Mouse (Mus musculus): ENCODE measurements around the gene Shtn1.

The Shtn1 gene

DNA sequence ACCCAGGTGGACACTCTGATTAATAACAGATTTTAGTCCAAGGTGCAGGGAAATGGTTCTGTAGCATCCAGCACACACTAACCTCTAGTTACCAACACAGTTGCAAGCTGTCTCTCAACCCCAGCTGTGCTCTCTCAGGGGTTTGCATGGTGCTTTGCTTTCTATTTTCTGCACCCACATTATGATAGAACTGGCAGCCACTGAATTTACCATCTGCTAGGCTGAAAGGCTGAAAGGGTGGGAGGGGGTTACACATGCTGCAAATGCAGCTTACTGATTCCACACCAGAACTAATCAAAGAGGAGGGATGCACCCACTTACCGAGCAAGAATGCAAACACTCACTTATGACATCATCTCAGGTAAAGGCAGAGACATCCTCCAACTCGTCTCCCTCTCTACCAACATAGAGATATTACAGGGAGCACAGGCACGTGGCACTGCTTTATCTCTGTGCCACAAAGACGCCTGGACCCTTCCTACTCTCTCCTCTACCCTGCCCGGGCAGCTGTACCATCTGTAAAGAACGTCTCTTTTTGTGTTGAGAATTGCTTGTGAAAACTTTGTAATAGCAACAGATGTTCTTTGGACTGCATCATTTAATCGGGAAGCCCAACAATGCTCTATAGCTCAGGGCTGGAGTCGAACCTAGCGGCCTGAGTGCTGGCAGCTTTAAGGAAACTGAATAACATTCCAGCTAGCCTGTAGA lies 23.0 kb downstream of the Shtn1 start:
- in situ Hi-C loops (cut with MboI, MseI): no loop called here

DNA sequence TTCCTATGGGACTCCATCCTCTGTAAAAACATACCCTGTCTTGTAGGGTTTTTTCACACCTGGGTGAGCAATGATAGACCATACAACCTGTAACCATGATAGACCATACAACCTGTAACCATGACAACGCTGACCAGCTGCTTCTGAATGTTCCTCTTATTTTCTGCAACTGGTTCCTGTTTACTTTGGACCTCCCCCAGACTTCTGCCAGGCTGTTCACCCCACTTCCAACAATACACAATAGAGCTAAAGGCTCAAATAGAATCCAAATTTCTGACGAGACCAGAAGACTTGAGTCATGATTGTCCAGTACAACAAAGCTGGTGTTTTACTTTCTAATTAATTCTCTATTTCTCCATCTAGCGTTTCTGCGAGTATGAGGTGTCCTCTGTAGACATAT lies 23.8 kb downstream of the Shtn1 start:
- in situ Hi-C loops (cut with MboI, MseI): no loop called here

DNA sequence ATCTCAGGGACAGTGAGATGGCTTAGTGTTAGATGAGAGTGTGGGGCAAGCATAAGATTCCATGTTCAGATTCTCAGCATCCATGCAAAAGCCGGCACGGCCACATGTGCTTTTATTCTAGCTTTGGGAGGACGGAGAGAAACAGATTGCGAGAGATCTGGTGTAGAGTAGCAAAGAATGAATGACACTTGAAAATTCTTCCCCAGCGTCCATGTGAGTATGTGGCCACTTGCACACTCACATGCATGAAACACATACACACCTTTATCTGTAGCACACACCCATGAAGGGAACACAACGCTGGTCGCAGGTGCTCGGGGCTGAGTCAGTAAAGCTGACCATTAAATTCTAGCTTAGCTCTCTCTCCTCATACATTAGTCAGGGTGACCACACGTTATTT lies 24.3 kb downstream of the Shtn1 start:
- in situ Hi-C loops (cut with MboI, MseI): no loop called here

DNA sequence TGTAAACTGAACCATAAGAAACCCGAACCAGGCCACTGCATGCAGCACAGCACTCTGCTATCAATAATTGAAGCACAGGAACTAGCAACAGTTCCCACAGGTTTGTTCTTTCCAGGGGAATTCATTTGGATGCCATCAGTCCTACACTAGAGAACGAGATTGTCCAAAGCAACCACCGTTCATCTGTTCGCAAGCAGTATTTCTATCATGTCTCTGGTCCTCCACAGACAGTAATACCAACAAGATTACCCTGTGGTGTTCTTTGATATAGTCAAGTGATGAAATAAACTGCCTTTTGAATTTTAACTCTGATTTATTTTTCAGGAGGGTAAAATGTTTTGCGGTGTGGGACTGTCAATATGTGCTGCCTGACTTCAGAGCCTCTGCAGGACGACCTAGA lies 27.0 kb downstream of the Shtn1 start:
- in situ Hi-C loops (cut with MboI, MseI): no loop called here

DNA sequence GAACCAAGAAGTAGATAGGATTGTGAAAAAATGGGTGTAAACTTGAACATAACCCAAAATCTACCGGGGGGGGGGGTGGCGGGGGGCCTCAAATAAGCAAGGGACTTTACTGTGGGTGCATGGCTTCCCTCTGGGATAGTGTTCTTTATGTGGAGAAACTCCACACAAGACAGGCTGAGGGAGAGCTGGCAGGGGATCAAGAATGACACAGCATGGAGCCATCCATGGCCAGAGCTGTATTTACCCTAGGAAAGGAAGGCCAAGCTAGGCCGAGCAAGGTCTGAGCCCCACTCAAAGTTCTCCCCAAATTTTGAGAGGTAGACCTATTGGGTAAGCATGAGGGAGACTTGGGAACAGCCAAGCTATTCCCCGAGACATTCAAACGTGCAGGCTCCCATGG lies 28.4 kb downstream of the Shtn1 start:
- in situ Hi-C loops (cut with MboI, MseI): no loop called here

DNA sequence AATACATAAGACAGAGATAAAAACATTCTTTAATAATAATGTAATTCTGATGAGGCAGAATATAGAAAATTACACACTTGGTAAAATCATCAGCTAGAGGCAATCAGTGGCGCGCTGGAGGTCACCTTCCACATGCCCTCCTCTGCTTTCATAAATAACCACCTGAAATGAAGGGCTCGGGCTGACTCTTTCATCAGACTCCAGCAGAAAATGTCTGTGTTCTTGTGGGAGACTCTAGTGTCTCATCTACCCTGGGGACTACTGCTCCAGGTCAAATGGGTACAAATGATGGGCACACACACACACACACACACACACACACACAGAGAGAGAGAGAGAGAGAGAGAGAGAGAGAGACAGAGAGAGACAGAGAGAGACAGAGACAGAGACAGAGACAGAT lies 34.8 kb downstream of the Shtn1 start:
- in situ Hi-C loops (cut with MboI, MseI): no loop called here

DNA sequence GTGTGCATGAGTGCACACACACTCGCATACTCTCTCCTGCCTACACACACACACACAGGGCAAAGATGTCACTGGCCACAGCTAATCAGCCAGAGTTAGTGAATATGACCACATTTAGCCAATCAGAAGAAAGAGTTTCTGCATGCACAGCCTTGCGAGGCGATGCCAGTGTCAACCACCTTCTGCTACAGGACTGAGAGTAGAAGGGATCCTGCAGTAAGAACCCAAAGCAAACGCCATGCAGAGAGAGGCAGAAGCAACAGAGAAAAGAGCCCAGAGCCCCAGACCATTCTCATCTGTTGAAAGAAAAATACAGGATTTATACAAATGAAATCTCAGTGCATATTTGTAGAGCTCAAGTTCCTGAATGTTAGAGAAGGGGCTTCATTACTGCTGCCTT lies 37.1 kb downstream of the Shtn1 start:
- in situ Hi-C loops (cut with MboI, MseI): no loop called here

DNA sequence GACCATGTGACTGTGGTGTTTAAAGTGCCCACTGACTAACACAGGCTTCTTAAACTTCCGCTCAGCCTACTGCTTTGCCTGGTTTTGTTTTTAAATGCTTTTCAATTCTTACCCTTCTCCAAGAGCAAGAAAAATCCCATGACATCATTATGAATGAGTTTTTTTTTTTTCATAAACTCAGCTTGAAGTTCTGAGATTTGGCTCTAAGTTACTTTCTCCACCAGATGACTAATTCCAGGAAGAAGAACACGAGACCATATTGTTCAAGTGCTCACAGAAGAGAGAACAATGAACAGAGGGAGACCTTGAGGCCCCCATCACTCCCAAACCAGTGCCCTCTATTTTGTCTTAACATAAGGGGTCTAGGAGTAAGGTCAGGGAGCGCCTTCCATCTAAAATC lies 39.1 kb downstream of the Shtn1 start:
- in situ Hi-C loops (cut with MboI, MseI): no loop called here

DNA sequence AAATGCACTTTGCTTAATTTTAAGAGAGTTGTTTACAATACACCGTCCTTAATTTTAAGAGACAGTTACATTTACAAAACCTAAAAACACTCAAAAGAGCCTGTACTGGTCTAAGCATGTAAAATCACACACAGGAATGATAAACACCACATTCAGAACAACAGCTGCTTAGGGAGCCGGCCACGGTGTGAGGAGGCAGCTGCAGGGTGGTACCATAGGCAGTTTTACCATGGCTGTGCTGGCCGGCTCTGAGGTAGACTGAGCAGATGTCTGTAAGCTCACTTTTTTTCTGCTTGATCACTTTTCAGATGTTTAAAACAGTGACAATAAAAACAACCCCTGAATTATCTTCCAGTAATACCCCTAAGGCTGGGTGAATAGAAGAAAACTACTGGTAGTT lies 42.7 kb downstream of the Shtn1 start:
- in situ Hi-C loops (cut with MboI, MseI): no loop called here

DNA sequence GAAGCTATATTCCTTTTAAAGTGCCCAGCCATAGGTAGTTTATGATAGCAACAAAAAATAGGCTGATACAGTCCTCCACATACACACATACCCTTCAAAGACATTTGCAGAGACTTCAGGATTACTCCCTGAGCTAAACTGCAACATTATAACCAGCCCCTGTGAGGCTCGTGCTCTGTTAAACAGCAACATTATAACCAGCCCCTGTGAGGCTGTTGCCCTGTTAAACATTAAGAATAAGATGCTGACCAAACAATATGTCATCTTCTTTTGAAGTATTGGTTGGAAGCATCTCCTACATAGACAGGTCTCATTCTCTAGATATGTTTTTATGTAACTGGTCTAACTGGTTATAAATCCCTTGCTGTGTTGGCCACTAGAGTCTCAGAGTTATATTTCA lies 45.7 kb downstream of the Shtn1 start:
- in situ Hi-C loops (cut with MboI, MseI): no loop called here

DNA sequence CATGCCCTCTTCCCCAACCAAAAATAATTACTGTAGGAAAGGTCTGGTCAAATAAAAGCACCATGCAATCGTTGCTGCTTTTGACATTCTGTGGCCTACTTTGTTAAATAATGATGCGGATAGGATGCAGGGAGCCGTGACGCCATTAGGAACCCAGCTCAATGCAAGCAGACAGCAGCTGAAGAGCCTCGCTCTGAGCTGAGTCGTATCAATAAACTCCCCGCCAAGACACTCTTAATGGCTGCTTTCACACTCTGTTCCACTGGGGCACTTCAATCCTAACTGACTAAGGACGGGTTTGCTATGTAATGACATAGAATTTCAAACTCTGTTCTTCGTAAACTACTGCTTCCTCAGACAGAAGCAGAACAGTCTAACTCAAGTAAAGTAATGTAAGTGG lies 46.9 kb downstream of the Shtn1 start:
- in situ Hi-C loops (cut with MboI, MseI): no loop called here

DNA sequence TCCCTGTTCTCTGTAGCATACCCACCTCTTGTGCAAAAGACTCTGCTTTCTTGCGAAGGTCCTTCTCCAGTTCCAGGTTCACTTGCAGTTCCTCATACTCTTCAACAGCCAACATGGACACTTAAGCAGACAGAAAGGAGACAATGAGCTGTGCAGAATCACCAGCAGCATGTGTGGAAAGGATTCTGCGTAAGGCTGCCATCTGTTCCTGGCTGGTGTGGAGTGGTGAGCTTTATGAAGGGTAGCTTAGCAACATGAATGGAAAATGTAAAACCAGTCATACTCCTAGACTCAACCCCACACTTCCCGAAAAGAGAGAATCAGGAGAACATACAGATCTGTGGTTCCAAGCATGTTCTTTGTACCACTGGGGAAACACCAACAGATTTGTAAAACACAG lies 47.8 kb downstream of the Shtn1 start:
- in situ Hi-C loops (cut with MboI, MseI): no loop called here

DNA sequence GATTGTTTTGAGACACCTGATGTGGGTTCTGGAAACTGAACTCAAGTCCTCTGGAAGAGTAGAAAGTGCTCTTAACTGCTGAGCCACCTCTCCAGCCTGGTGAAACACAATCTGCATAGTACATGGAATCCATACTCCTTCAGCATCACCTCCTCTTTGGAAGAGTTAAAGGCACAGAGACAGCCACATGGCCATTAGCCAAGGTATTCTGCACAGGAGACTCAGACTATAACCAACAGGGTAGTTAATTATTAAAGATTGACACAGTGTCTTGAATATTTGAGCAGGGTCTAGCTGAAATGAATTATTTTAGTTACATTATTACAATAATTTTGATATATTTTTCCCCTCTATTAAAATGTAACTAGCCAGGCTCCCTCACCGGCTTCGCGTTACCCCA lies 52.0 kb downstream of the Shtn1 start:
- in situ Hi-C loops (cut with MboI, MseI): no loop called here

DNA sequence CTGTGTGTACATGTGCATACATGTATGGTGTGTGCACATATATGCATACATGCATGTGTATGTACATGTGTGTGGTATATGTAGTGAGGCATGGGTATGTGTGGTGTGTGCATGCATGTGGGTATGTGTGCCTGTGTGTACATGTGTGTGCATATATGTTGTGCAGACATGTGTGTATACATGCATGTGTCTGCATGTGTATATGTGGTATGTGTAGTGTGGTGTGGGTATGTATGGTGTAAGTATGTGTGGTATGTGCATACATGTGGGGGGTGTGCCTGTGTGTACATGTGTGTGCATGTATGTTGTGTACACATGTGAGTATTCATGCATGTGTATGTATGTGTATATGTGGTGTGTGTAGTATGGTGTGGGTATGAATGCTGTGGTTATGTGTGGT lies 54.3 kb downstream of the Shtn1 start:
- in situ Hi-C loops (cut with MboI, MseI): no loop called here

DNA sequence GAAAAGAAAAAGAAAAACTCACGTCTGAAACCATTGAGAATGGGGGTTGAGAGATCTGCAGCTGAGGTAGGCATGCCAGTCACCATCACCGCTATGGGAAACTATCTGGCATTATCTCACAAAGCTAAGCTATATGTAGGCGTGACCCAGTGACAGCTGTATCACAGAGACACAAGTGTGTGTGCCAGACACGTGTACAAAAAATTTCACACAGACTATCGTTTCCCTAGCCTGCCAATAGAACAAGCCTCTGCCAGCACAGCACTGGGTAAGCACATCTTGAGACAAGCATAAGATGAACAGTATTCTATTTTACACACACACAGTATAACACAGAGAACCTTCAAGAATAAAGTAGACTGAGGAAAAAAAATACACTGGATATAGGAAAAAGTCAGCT lies 65.1 kb downstream of the Shtn1 start:
- in situ Hi-C loops (cut with MboI, MseI): no loop called here

DNA sequence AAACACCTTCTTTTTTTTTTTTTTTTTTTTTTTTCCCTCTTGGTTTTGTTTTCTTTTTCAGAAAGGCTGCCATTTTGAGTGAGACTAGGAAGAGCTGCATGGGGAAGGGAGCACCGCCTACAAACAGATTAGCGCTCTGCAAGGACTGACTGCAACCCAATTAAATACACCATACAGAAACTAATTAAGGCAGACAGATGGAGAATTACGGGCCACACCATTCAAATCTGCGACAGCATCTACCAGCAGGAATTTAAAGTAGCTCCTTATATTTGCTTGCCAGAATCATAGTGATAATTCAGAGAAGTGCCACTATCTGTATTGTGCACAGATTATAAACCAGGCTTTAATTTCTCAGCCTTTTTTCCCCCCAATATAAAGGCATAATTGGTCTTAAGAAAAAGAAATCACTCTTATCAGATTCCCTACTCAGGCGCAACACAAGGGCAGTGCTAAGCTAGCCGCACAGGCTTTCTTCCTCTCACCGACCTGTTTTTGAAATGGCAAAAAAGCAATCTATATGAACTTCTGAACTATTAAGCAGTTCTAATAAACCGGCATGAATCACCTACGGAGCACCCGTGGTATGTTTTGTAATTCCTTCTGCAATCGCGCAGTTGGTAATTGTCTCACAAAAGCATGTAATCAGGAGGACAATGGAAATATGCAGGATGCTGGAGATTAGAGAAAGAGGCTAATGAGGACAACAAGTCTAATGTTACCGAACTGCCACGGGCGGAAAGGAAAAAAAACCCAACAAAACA lies 69.1 kb downstream of the Shtn1 start:
- in situ Hi-C loops (cut with MboI, MseI): no loop called here

DNA sequence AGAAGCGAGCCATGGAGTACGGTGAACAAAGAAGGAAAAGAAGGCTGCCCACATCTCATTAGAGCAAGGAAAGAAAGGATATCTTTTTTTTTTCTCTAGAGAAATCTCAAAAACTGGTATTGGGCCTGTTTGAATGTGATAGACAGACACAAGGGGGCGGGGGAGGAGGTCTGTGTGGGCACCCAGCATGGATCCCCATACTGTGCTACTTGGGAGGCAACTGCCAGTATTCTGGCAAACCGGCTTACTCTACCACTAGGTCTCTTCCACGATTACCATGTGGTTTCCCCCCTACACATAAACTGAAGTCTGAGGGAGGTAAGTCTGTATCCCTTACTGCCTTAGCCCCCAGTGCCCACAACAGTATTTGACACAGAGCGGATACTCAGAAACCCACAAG lies 73.1 kb downstream of the Shtn1 start:
- in situ Hi-C loops (cut with MboI, MseI): no loop called here

DNA sequence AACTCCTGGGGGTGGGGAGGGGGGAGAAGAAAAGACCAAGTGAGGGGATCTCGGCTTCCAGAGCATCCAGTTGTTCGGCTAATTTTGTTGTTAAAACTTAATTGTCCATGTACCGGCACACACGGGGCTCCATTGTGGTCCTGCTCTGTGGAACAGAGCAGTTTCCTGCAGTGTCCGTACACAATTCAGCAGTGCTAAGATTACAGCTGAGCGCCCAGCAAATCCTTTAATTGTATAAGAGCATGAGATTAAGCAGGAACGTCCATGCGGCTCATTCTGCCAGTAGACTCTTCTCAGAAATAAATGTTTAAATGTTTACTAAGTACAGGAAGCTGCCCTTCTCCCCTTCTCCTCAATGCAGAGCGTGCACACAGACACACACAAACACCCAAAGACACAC lies 94.3 kb downstream of the Shtn1 start:
- in situ Hi-C loops (cut with MboI, MseI): no loop called here

DNA sequence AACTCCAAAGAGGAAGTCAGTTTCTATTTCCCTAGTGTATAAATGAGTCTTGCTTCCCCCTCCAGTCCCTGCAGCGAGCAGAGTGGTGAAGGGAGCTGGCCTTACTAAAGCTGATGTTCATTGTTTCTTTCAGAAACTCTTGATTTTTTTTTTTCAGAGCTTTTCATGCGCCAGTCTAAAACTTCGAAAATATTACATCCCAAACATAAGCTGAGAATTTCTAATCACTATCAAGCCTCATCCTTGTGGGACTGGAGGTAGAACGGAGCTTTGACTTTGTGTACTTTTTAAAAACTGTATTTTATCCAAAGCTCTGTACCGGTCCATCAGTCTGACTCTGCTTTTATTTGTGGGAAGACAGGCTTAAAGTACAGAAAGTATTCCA lies 95.9 kb downstream of the Shtn1 start:
- in situ Hi-C loops (cut with MboI, MseI): no loop called here

DNA sequence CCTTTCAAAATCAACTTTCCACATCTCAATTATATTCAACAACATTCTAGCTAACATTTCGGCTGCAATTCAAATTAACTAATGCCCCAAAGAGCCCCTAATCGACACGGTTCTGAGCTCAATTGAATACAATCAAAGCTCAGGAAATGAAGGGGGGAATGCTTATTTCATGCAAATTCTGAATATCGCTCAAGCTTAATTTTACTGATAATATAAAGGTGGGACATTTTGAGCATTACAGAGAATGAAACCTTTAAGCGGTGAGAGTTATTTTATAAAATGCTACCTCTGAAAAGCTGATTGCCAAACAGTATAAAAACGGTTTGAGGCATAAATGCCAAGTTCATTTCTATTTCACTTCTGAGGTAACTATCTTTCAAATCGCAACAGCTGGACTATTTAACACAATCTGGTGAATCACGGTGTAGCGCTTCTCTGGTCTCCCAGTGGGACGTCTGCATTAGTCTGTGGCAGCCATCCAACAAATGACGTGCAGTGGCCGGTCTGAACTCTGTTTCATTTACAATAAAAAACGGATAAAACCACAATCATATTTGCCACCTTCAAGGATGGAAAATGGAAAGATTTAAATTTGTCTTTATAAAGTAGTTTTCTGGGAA lies 96.4 kb downstream of the Shtn1 start:
- in situ Hi-C loops (cut with MboI, MseI): no loop called here

DNA sequence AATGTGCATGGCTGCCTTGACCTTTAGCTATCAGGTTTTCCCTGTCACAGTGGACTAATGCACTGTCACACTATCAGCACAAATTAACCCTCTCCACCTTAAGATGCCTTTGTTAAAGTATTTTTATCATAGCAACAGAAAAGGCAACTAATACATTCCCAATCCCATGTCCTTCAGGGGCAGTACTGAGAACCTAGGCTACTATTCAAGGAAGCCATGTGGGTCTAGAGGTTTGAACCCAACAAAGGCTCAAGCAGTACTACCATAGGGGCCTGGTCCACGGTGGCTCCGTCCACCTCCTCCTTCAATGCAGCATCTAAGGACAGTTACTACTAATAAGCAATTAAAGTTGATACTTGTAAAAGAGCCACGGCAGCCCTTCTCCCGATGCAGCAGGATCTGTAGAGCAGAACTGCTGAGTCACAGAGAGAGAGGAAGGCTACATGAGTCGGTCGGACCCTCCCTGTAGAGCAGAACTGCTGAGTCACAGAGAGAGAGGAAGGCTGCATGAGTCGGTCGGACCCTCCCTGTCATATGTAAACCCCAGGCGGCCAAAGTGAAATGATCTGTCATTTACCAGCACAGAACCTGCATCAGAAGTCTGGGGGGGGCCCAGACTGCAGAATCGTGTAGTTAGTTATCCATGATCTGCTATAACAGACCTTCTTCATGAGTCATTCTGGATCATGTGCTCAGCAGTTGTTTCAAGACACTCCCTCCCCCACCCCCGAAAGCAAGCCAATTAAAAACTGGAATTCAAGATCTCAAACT lies 97.3 kb downstream of the Shtn1 start:
- in situ Hi-C loops (cut with MboI, MseI): no loop called here

DNA sequence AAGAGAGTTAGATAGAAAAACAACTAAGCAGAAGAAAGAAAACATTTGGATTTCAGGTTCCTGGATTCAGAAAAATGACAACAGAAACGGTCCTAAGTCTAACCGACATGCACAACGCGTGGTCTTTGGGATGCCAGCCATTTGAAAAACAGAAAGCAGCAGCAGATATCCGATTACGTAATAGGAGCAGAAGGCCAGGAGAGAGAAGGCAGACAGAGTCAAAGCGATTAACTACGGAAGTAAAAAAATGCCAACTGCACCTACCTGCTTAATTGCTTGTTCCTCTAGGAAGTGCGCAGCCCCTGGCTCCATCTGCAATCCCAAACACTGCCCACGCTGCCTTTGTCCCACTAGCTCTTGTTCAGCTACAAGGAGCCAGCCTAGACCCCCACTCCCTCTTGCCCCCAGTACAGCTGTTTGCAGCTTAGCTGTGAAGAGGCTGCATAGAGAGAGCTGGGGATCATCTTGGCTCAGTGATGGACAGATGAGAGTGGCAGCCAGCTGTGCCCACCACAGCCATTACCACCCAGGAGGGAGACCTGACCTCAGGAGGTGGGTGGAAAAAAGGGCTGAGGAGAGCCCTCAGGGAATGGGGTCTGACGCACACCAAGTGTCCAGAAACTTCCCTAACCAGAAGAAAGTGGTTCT lies 100.6 kb downstream of the Shtn1 start:
- in situ Hi-C loops (cut with MboI, MseI): no loop called here
